Mouse (Mus musculus) spleen, adult 2 months (tissue): ENCODE measurements at regions not wholly inside any gene's neighbourhood (a gene's known extent, or its start where the extent isn't known, plus 50 kb on each side); places are given as distances from the start of the nearest gene placed in this dataset.

Experiments used
- CTCF ChIP-seq: fragments of 200-500 bp; IDR thresholded peaks from 2 replicates; pipeline ENCODE4 v1.5.1; 2011; ENCODE audit warnings: mild to moderate bottlenecking, inconsistent platforms; ENCODE audit not compliant: insufficient read depth, insufficient read length, insufficient replicate concordance; ENCODE audit errors: extremely low read depth
- POLR2A ChIP-seq: fragments of 200-500 bp; IDR thresholded peaks from 2 replicates; pipeline ENCODE4 v1.6.1; 2011; ENCODE audit warnings: low read depth, low read length, inconsistent platforms

- TF ChIP-seq CTCF (no peak), POLR2A (no peak)
Measured at GRCm38 (mm10) chr3:149330041-149330440, 339.7 kb upstream of the Adgrl2 start.
